Mouse (Mus musculus) limb, embryonic 11.5 days (tissue): ENCODE data around the gene Zfp574. TPM values are rescaled to one million over a fixed set of nuclear protein-coding genes. Genes with fewer than 3 reads are reported as not detected.

Source experiments
- ATAC-seq: fragments of 200-750 bp; cut with Nextera tagmentation; 2 replicates; pipeline ENCODE4 v1.8.0; 2017; ENCODE audit warnings: low read depth; ENCODE audit not compliant: insufficient number of reproducible peaks, low FRiP score, low TSS enrichment
- DNase-seq: peaks from one replicate; pipeline ENCODE4 v3.0.0-alpha.2; 2015; ENCODE audit warnings: low spot score
- H3K27ac ChIP-seq: fragments of 300-500 bp; sonication (generic); replicated peaks from 2 replicates; pipeline ENCODE4 v1.5.1; 2014; ENCODE audit warnings: low read depth, mild to moderate bottlenecking, low read length
- H3K27me3 ChIP-seq: fragments of 300-500 bp; sonication (generic); 2 replicates; pipeline ENCODE4 v1.6.1; 2014; ENCODE audit warnings: mild to moderate bottlenecking, low read length, mixed read lengths; ENCODE audit not compliant: control insufficient read depth, insufficient read depth
- H3K36me3 ChIP-seq: fragments of 300-500 bp; sonication (generic); 2 replicates; pipeline ENCODE4 v1.6.1; 2014; ENCODE audit warnings: mild to moderate bottlenecking, low read length, moderate library complexity, mixed read lengths; ENCODE audit not compliant: control insufficient read depth, insufficient read depth
- H3K4me1 ChIP-seq: fragments of 300-500 bp; sonication (generic); 2 replicates; pipeline ENCODE4 v1.6.1; 2014; ENCODE audit warnings: low read length, mixed read lengths; ENCODE audit not compliant: control insufficient read depth, insufficient read depth
- H3K4me2 ChIP-seq: fragments of 300-500 bp; sonication (generic); 2 replicates; pipeline ENCODE4 v1.6.1; 2014; ENCODE audit warnings: low read depth, mild to moderate bottlenecking, moderate library complexity; ENCODE audit not compliant: severe bottlenecking
- H3K4me3 ChIP-seq: fragments of 300-500 bp; sonication (generic); 2 replicates; pipeline ENCODE4 v1.5.1; 2014; ENCODE audit warnings: low read depth, low read length
- H3K9ac ChIP-seq: fragments of 300-500 bp; sonication (generic); 2 replicates; pipeline ENCODE4 v1.6.1; 2014; ENCODE audit warnings: mild to moderate bottlenecking, low read length
- H3K9me3 ChIP-seq: fragments of 300-500 bp; sonication (generic); 2 replicates; pipeline ENCODE4 v1.6.1; 2016; ENCODE audit warnings: low read length; ENCODE audit not compliant: control insufficient read depth
- WGBS: fragments of 180-500 bp; shearing (Covaris S2); extraction: QIAGEN DNeasy Blood & Tissue Kit; methylation state at CpG from one replicate; pipeline ENCODE4 v1.1.7; 2014; 5-methylcytosine and 5-hydroxymethylcytosine counted together
- polyA plus RNA-seq: library from polyadenylated mRNA; unstranded; fragments of >200 nt; fragmentation: Nextera tagmentation; extraction: Ambion mirVana; gene quantifications from 2 replicates; pipeline ENCODE4 v1.2.1, GENCODE M21; 2014

Zfp574 gene
- polyA plus RNA-seq, 1 experiment from 2014 or later: 28.1 TPM

- no peak for ATAC-seq
- Histone ChIP-seq H3K4me1 (no peaks in the 10 kb centered on the region), H3K27me3 (no peaks in the 10 kb centered on the region), H3K4me3 (no peak overlapping the region), H3K4me2 (no peak overlapping the region), H3K9ac (no peak overlapping the region), H3K27ac (no peak overlapping the region), H3K9me3 (0 out of 2 replicates have a peak, but pooled peaks cover 2% of the 10 kb centered on the region), H3K36me3 (no peaks in the 10 kb centered on the region)
- no peak for DNase-seq
- 90% methylated on average over 9 of the region's 9 CpGs for WGBS
Measured at GRCm38 (mm10) chr7:25110336-25110735, 38.0 kb downstream of the Zfp574 start.

GRCm38 (mm10) chr7:25112178-25112955 is 40.0 kb downstream of the Zfp574 start:
- Histone ChIP-seq H3K4me2 (no peak overlapping the region), H3K4me3 (no peak overlapping the region), H3K4me1 (no peaks in the 10 kb centered on the region), H3K36me3 (no peaks in the 10 kb centered on the region), H3K9me3 (no peaks in the 10 kb centered on the region), H3K27me3 (no peaks in the 10 kb centered on the region), H3K9ac (no peak overlapping the region), H3K27ac (no peak overlapping the region)
- DNase-seq (no peak), ATAC-seq (no peak)
- WGBS: 84% methylated on average over 17 of the region's 17 CpGs

- Histone ChIP-seq H3K36me3 (no peaks in the 10 kb centered on the region), H3K9me3 (no peaks in the 10 kb centered on the region), H3K27ac (no peak overlapping the region), H3K4me3 (no peak overlapping the region), H3K9ac (no peak overlapping the region), H3K27me3 (no peaks in the 10 kb centered on the region), H3K4me2 (no peak overlapping the region), H3K4me1 (no peaks in the 10 kb centered on the region)
- ATAC-seq (no peak), DNase-seq (no peak)
- WGBS: 81% methylated on average over 16 of the region's 16 CpGs
Measured at GRCm38 (mm10) chr7:25112956-25113603, 40.7 kb downstream of the Zfp574 start.

GRCm38 (mm10) chr7:25120061-25120834 is 47.9 kb downstream of the Zfp574 start:
- H3K36me3 ChIP-seq: no peaks in the 10 kb centered on the region
- H3K4me2 ChIP-seq: no peak overlapping the region
- H3K9ac ChIP-seq: no peak overlapping the region
- DNase-seq: no peak
- H3K4me3 ChIP-seq: no peak overlapping the region
- H3K27me3 ChIP-seq: no peaks in the 10 kb centered on the region
- ATAC-seq: no peak
- H3K4me1 ChIP-seq: no peaks in the 10 kb centered on the region
- 70% methylated on average over 19 of the region's 25 CpGs for WGBS
- H3K9me3 ChIP-seq: no peaks in the 10 kb centered on the region
- no peak overlapping the region for H3K27ac ChIP-seq

GRCm38 (mm10) chr7:25121240-25121786 is 48.9 kb downstream of the Zfp574 start:
- H3K9me3 ChIP-seq: no peaks in the 10 kb centered on the region
- ATAC-seq: no peak

GRCm38 (mm10) chr7:25125716-25126281 is 53.4 kb downstream of the Zfp574 start:
- 82% methylated on average over 10 of the region's 10 CpGs for WGBS

More at GRCm38 (mm10) chr7:25121240-25121786, 48.9 kb downstream of the Zfp574 start:
- Histone ChIP-seq H3K36me3 (no peaks in the 10 kb centered on the region), H3K4me1 (no peaks in the 10 kb centered on the region), H3K27me3 (no peaks in the 10 kb centered on the region), H3K9ac (no peak overlapping the region), H3K27ac (no peak overlapping the region), H3K4me2 (no peak overlapping the region), H3K4me3 (no peak overlapping the region)
- WGBS: 61% methylated on average over 13 of the region's 13 CpGs
- DNase-seq: no peak

GRCm38 (mm10) chr7:25127971-25128370 is 55.6 kb downstream of the Zfp574 start:
- H3K9me3 ChIP-seq: no peaks in the 10 kb centered on the region
- no peak overlapping the region for H3K9ac ChIP-seq
- WGBS: 62% methylated on average over 9 of the region's 9 CpGs
- no peak for DNase-seq
- H3K4me1 ChIP-seq: peaks cover 1% of the 10 kb centered on the region; the same call in 1 of the 2 replicates
- H3K4me2 ChIP-seq: no peak overlapping the region
- ATAC-seq: no peak
- H3K36me3 ChIP-seq: no peaks in the 10 kb centered on the region
- no peak overlapping the region for H3K4me3 ChIP-seq
- H3K27me3 ChIP-seq: peaks cover 22% of the 10 kb centered on the region
- H3K27ac ChIP-seq: no peak overlapping the region

More at GRCm38 (mm10) chr7:25125716-25126281, 53.4 kb downstream of the Zfp574 start:
- Histone ChIP-seq H3K9ac (no peak overlapping the region), H3K27me3 (0 out of 2 replicates have a peak, but pooled peaks cover 2% of the 10 kb centered on the region), H3K9me3 (no peaks in the 10 kb centered on the region), H3K4me3 (no peak overlapping the region), H3K4me1 (no peaks in the 10 kb centered on the region), H3K36me3 (no peaks in the 10 kb centered on the region), H3K4me2 (no peak overlapping the region), H3K27ac (no peak overlapping the region)
- ATAC-seq: no peak
- DNase-seq: no peak
